Mouse (Mus musculus): Measurements from ENCODE around the gene Acox1. TPM values are rescaled to one million over a fixed set of nuclear protein-coding genes. Genes with fewer than 3 reads are reported as not detected.

Acox1 gene
- total and polyA plus RNA-seq, 3 experiments: 16.1 to 16.8 TPM; not detected in 1

GRCm38 (mm10) chr11:116201151-116201550 lies 2.3 kb upstream of the Acox1 start:
- Histone ChIP-seq H3K9ac (ENCODE audit: control insufficient read depth, low read depth, low read length, poor library complexity, severe bottlenecking) (no peak overlapping the region), H3K27ac (ENCODE audit: control insufficient read depth, low read depth, low read length) (no peak overlapping the region), H3K9me3 (replicated peaks; ENCODE audit: insufficient read depth, low read length) (no peaks in the 10 kb centered on the region), H3K36me3 (ENCODE audit: control insufficient read depth in 1 of 2, insufficient read depth in 2 of 2, low read length in 2 of 2) (peaks cover 0 to 18% of the 10 kb centered on the region in 2 experiments; a peak in 2 of 4 replicates), H3K27me3 (ENCODE audit: control insufficient read depth in 1 of 2, insufficient read depth in 2 of 2, low read length in 2 of 2) (no peaks in the 10 kb centered on the region), H3K4me1 (ENCODE audit: control insufficient read depth in 1 of 2, insufficient read depth in 2 of 2, low read length in 2 of 2) (peaks cover 11 to 14% of the 10 kb centered on the region in 2 experiments; a peak in 3 of 4 replicates), H3K4me3 (ENCODE audit: control insufficient read depth in 1 of 2, insufficient read depth in 1 of 2, low read depth in 2 of 2, low read length in 2 of 2) (no peak overlapping the region), H3K79me2 (ENCODE audit: control insufficient read depth, insufficient read depth, low read length, poor library complexity) (peaks cover 8% of the 10 kb centered on the region)
- TF ChIP-seq GABPA (IDR thresholded peaks at IDR 0.05; ENCODE audit: low read depth, low read length) (no peak), CHD1 (IDR thresholded peaks at IDR 0.05; ENCODE audit: low read depth, low read length) (no peak), TBP (IDR thresholded peaks at IDR 0.05; ENCODE audit: low read depth, low read length) (no peak), POLR2A (IDR thresholded peaks at IDR 0.05; ENCODE audit: control insufficient read depth in 1 of 2, insufficient read depth in 1 of 2, low read depth in 1 of 2, low read length in 2 of 2, poor library complexity in 1 of 2) (no peak), MAX (IDR thresholded peaks at IDR 0.05; ENCODE audit: low read length) (no peak), TCF12 (IDR thresholded peaks at IDR 0.05; ENCODE audit: low read depth, low read length) (no peak), TAL1 (IDR thresholded peaks at IDR 0.05; ENCODE audit: low read length) (no peak), POLR2AphosphoS5 (IDR thresholded peaks at IDR 0.05; ENCODE audit: borderline replicate concordance, low read depth, low read length) (no peak), JUND (IDR thresholded peaks at IDR 0.05; ENCODE audit: low read depth, low read length) (no peak), POLR2AphosphoS2 (IDR thresholded peaks at IDR 0.05; ENCODE audit: low read length) (no peak), USF1 (IDR thresholded peaks at IDR 0.05; ENCODE audit: low read depth, low read length) (no peak), ETS1 (IDR thresholded peaks at IDR 0.05; ENCODE audit: low read depth, low read length) (no peak)
- no peak for DNase-seq (ENCODE audit: low read depth, low spot score)

DNA sequence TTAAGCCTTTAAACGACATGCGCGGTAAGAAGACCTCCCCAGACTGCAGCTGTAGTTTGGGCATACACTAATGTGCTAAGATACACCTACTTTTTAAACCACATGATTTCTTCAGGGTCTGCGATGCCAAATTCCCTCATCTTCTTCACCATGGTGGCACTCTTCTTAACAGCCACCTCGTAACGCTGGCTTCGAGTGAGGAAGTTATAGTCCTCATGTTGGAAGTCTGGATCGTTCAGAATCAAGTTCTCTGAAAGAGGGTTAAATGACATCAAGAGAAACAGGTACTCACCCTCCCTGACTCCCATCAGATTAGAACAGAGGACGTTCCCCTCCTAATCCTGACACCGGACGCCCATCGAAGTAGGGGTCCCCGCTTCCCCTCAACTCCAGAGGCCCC lies 713 bp downstream of the Acox1 start:
- no peak for TF ChIP-seq POLR2AphosphoS2 (IDR thresholded peaks at IDR 0.05; ENCODE audit: low read length)
- no peak; the same call in 1 of the 2 replicates for TF ChIP-seq TBP (IDR thresholded peaks at IDR 0.05; ENCODE audit: low read depth, low read length)
- no peak for TF ChIP-seq CHD1 (IDR thresholded peaks at IDR 0.05; ENCODE audit: low read depth, low read length)
- TF ChIP-seq CTCF (IDR thresholded peaks at IDR 0.05 in 2 of 3, conservative IDR thresholded peaks at IDR 0.05 in 1 of 3; ENCODE audit: control insufficient read depth in 1 of 3, insufficient read depth in 1 of 3, low read depth in 2 of 3, low read length in 3 of 3, poor library complexity in 1 of 3, severe bottlenecking in 1 of 3): no peak

DNA sequence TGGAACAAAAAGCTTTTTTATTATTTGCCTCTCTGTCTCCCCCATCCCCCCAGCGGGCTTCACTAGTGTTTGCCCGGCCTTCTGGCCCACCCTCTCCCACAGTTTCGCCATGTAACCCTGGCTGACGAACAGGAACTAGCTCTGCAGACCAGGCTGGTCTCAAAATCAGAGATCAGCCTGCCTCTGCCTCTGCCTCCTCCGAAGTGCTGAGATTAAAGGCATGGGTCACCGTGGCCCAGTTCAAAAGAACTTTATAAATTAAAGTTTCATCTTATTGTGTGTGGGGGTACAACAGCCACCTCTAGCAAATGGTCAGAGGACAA lies 1.3 kb downstream of the Acox1 start:
- no peak overlapping the region for H3K4me3 ChIP-seq (ENCODE audit: control insufficient read depth in 1 of 2, insufficient read depth in 1 of 2, low read depth in 2 of 2, low read length in 2 of 2)
- no peak overlapping the region for H3K9ac ChIP-seq (ENCODE audit: control insufficient read depth, low read depth, low read length, poor library complexity, severe bottlenecking)
- peaks cover 26 to 27% of the 10 kb centered on the region in 2 experiments for H3K4me1 ChIP-seq (ENCODE audit: control insufficient read depth in 1 of 2, insufficient read depth in 2 of 2, low read length in 2 of 2)
- TF ChIP-seq SIN3A (IDR thresholded peaks at IDR 0.05; ENCODE audit: low read length): no peak
- no peak for TF ChIP-seq EP300 (IDR thresholded peaks at IDR 0.05; ENCODE audit: low read depth in 1 of 2, low read length in 2 of 2)
- TF ChIP-seq GABPA (IDR thresholded peaks at IDR 0.05; ENCODE audit: low read depth, low read length): no peak
- no peak for TF ChIP-seq KAT2A (conservative IDR thresholded peaks at IDR 0.05; ENCODE audit: low read depth, low read length)
- TF ChIP-seq MXI1 (IDR thresholded peaks at IDR 0.05; ENCODE audit: low read depth, low read length): no peak
- TF ChIP-seq JUND (IDR thresholded peaks at IDR 0.05; ENCODE audit: low read depth, low read length): no peak
- TF ChIP-seq TBP (IDR thresholded peaks at IDR 0.05; ENCODE audit: low read depth, low read length): no peak
- TF ChIP-seq ZKSCAN1 (IDR thresholded peaks at IDR 0.05; ENCODE audit: low read depth, low read length): no peak
- no peaks in the 10 kb centered on the region for H3K9me3 ChIP-seq (replicated peaks; ENCODE audit: insufficient read depth, low read length)
- H3K79me2 ChIP-seq (ENCODE audit: control insufficient read depth, insufficient read depth, low read length, poor library complexity): peaks cover 8% of the 10 kb centered on the region
- DNase-seq (ENCODE audit: low read depth, low spot score): no peak
- H3K27ac ChIP-seq (ENCODE audit: control insufficient read depth, low read depth, low read length): no peak overlapping the region
- peaks cover 0 to 40% of the 10 kb centered on the region in 2 experiments; a peak in 2 of 4 replicates for H3K36me3 ChIP-seq (ENCODE audit: control insufficient read depth in 1 of 2, insufficient read depth in 2 of 2, low read length in 2 of 2)
- H3K27me3 ChIP-seq (ENCODE audit: control insufficient read depth in 1 of 2, insufficient read depth in 2 of 2, low read length in 2 of 2): no peaks in the 10 kb centered on the region

More for the DNA sequence above, 713 bp downstream of the Acox1 start:
- H3K27ac ChIP-seq (ENCODE audit: control insufficient read depth, low read depth, low read length): peak overlapping the region; percentile 44
- H3K9me3 ChIP-seq (replicated peaks; ENCODE audit: insufficient read depth, low read length): no peaks in the 10 kb centered on the region
- DNase-seq (ENCODE audit: low read depth, low spot score): peak; percentile 64
- peak overlapping the region; percentile 73 for H3K9ac ChIP-seq (ENCODE audit: control insufficient read depth, low read depth, low read length, poor library complexity, severe bottlenecking)
- peaks cover 26 to 27% of the 10 kb centered on the region in 2 experiments for H3K4me1 ChIP-seq (ENCODE audit: control insufficient read depth in 1 of 2, insufficient read depth in 2 of 2, low read length in 2 of 2)
- peaks cover 0 to 40% of the 10 kb centered on the region in 2 experiments; a peak in 2 of 4 replicates for H3K36me3 ChIP-seq (ENCODE audit: control insufficient read depth in 1 of 2, insufficient read depth in 2 of 2, low read length in 2 of 2)
- H3K79me2 ChIP-seq (ENCODE audit: control insufficient read depth, insufficient read depth, low read length, poor library complexity): peaks cover 8% of the 10 kb centered on the region
- peak overlapping the region; percentile 90 to 94 for H3K4me3 ChIP-seq (ENCODE audit: control insufficient read depth in 1 of 2, insufficient read depth in 1 of 2, low read depth in 2 of 2, low read length in 2 of 2)
- no peaks in the 10 kb centered on the region for H3K27me3 ChIP-seq (ENCODE audit: control insufficient read depth in 1 of 2, insufficient read depth in 2 of 2, low read length in 2 of 2)
